ENCODE assay signal across 9 mouse cellular contexts in the genomic region with DNA sequence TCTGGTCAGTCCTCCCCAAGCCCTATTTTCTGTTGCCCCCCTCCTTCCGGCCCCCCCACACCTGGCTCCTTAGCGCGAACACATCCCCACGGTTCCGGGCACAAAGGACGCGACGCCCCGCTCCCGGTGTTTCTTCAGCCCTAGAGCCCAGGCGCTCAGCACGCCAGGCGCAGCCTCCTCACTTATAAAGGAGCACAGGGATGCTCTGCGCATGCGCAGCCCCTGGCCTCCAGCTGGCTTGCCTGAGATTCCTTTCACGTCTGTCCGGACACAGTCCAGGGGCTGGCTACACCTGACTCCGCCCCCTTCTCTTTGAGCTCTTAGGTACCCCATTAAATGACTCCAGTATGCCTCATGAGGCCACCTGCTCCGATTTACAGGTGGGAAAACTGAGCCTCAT. TPM values are rescaled to one million over a fixed set of nuclear protein-coding genes. Genes with fewer than 3 reads are reported as not detected.
A peak's percentile ranks its signal among the peaks of the same experiment; 100 is the strongest.
DNase-seq lines count a peak whose midpoint lies in the region; ATAC-seq and TF ChIP-seq lines count a peak whose summit lies in the region.
"Had no signal": no experiment of that assay in that cellular context is flagged by ENCODE, and none has a peak within 500 bp of the region (broad histone marks: within the 10 kb centered on the region; RNA-seq: fewer than 3 reads in every experiment).

TSS of gene Ncan (minus strand) at position 207 of the 400 bp plus-strand sequence.

- peak within 1 kb of the TSS; percentile 42 for H3K4me3 ChIP-seq in heart, embryonic 10.5 days
- H3K4me3 ChIP-seq in cerebellum, adult 2 months (replicated peaks; ENCODE audit: insufficient read depth, low read depth, low read length) = peak within 1 kb of the TSS; percentile 62
- H3K4me3 ChIP-seq in forebrain, embryonic 16.5 days (replicated peaks; ENCODE audit: low read length) = peak within 1 kb of the TSS; percentile 76
- no peak within 1 kb of the TSS for H3K4me3 ChIP-seq in intestine, embryonic 16.5 days (ENCODE audit: low read length)

- H3K36me3 ChIP-seq in heart, embryonic 10.5 days = no peaks in the 10 kb centered on the region
- H3K36me3 ChIP-seq in forebrain, embryonic 16.5 days (ENCODE audit: control insufficient read depth, insufficient read depth) = peaks cover 6% of the 10 kb centered on the region; the same call in 1 of the 2 replicates
- H3K36me3 ChIP-seq in intestine, embryonic 16.5 days (ENCODE audit: control insufficient read depth, insufficient read depth, low read length) = no peaks in the 10 kb centered on the region

- H3K27ac ChIP-seq in heart, embryonic 10.5 days = no peak within 1 kb of the TSS
- H3K27ac ChIP-seq in cerebellum, adult 2 months (ENCODE audit: insufficient read depth, low read length) = 0 out of 2 replicates have a peak within 1 kb of the TSS, but pooled peaks have one; percentile 14
- H3K27ac ChIP-seq in forebrain, embryonic 16.5 days (ENCODE audit: low read length) = peak within 1 kb of the TSS; percentile 93
- no peak within 1 kb of the TSS for H3K27ac ChIP-seq in intestine, embryonic 16.5 days (ENCODE audit: low read length)

- H3K4me1 ChIP-seq in heart, embryonic 10.5 days = peaks cover 9% of the 10 kb centered on the region
- peaks cover 13% of the 10 kb centered on the region; the same call in 1 of the 2 replicates for H3K4me1 ChIP-seq in cerebellum, adult 2 months (ENCODE audit: control insufficient read depth, insufficient read depth, low read length)
- peaks cover 27% of the 10 kb centered on the region for H3K4me1 ChIP-seq in forebrain, embryonic 16.5 days (replicated peaks; ENCODE audit: control insufficient read depth, insufficient read depth, low read length)
- no peaks in the 10 kb centered on the region for H3K4me1 ChIP-seq in intestine, embryonic 16.5 days (ENCODE audit: control insufficient read depth, insufficient read depth, low read length)

- 2% methylated on average over 19 of the region's 19 CpGs for WGBS in heart, embryonic 10.5 days
- 3% methylated on average over 19 of the region's 19 CpGs for WGBS in cerebellum, adult 2 months
- WGBS in forebrain, embryonic 16.5 days = under 1% methylated on average over 19 of the region's 19 CpGs
- WGBS in intestine, embryonic 16.5 days = 2% methylated on average over 19 of the region's 19 CpGs

- H3K9me3 ChIP-seq in heart, embryonic 10.5 days = no peaks in the 10 kb centered on the region
- H3K9me3 ChIP-seq in forebrain, embryonic 16.5 days (ENCODE audit: control insufficient read depth, low read length) = no peaks in the 10 kb centered on the region
- H3K9me3 ChIP-seq in intestine, embryonic 16.5 days (ENCODE audit: control insufficient read depth, low read length) = no peaks in the 10 kb centered on the region

- peak within 1 kb of the TSS; percentile 80 for H3K4me2 ChIP-seq in forebrain, embryonic 16.5 days (ENCODE audit: low read length)
- peak within 1 kb of the TSS; percentile 14; the same call in 1 of the 2 replicates for H3K4me2 ChIP-seq in intestine, embryonic 16.5 days (ENCODE audit: low read depth, low read length)

- no peak for TF ChIP-seq CTCF in cerebellum, adult 2 months (IDR thresholded peaks at IDR 0.05; ENCODE audit: borderline replicate concordance, insufficient read depth, low read depth, low read length)

- H3K9ac ChIP-seq in forebrain, embryonic 16.5 days (replicated peaks; ENCODE audit: low read depth, low read length) = peak within 1 kb of the TSS; percentile 86
- H3K9ac ChIP-seq in intestine, embryonic 16.5 days (ENCODE audit: low read depth, low read length) = no peak within 1 kb of the TSS

- peaks cover 87% of the 10 kb centered on the region for H3K27me3 ChIP-seq in heart, embryonic 10.5 days (ENCODE audit: insufficient read depth, poor library complexity, severe bottlenecking)
- H3K27me3 ChIP-seq in cerebellum, adult 2 months (ENCODE audit: control insufficient read depth, insufficient read depth, low read length) = no peaks in the 10 kb centered on the region
- H3K27me3 ChIP-seq in forebrain, embryonic 16.5 days (replicated peaks; ENCODE audit: control insufficient read depth, insufficient read depth, low read length) = no peaks in the 10 kb centered on the region
- peaks cover 37% of the 10 kb centered on the region for H3K27me3 ChIP-seq in intestine, embryonic 16.5 days (replicated peaks; ENCODE audit: control insufficient read depth, insufficient read depth, low read length)

- intact Hi-C loops in left cerebral cortex, postnatal 14 days (cut with DNase I) = loop anchor here (2.0 kb wide), 1 partner anchor 32 kb away; no protein-coding TSS in a partner anchor

- DNase-seq in heart, embryonic 10.5 days (ENCODE audit: low spot score) = peak; percentile 84
- DNase-seq in heart, adult 9 months (ENCODE audit: low spot score in 2 of 2) = no peak
- DNase-seq in cerebellum, adult 2 months = peak; percentile 89 to 91
- DNase-seq in left cerebral cortex, postnatal 14 days (ENCODE audit: low spot score in 2 of 2) = peak; percentile 92 to 93
- peak; percentile 50 for DNase-seq in naive thymus-derived CD4-positive, alpha-beta T cell, adult 2 months (ENCODE audit: low read depth)
- peak; percentile 45 for DNase-seq in thymus, postnatal 14 days

- ATAC-seq in forebrain, embryonic 16.5 days = peak; percentile 55
- ATAC-seq in intestine, embryonic 16.5 days = peak; percentile 61; the same call in 1 of the 2 replicates

- peak; percentile 80 for TF ChIP-seq POLR2A in cerebellum, adult 2 months (IDR thresholded peaks at IDR 0.05; ENCODE audit: borderline replicate concordance, insufficient read depth, low read length)

RNA-seq across cellular contexts. Expression of gene Ncan, which starts in this region (rescaled TPM):
- 0.06 and 0.29 TPM in 2 replicates for polyA plus RNA-seq in heart, embryonic 10.5 days (2016; fragmentation: Nextera tagmentation; extraction: Ambion mirVana)
- 13.3 and 15.2 TPM in 2 replicates for polyA plus RNA-seq in cerebellum, adult 2 months (2012; rRNA removed)
- 145 and 166 TPM in 2 replicates for polyA plus RNA-seq in forebrain, embryonic 16.5 days (2015; fragmentation: Nextera tagmentation; extraction: Ambion mirVana)
- 0.89 and 0.98 TPM in 2 replicates for polyA plus RNA-seq in intestine, embryonic 16.5 days (2015; fragmentation: Nextera tagmentation; extraction: Ambion mirVana)
- total RNA-seq in left cerebral cortex, postnatal 14 days (2021) = 100 to 1,000 TPM; 342 to 344 TPM
- total RNA-seq: hematopoietic stem cell, adult 5-6 weeks had no signal

Comparison
In these comparisons a context has a peak if more than half of its experiments do, and no peak if none do; other contexts are left out.
1. Peak in DNase-seq and H3K4me3 ChIP-seq in heart, embryonic 10.5 days; RNA of the gene not detected or under 1 TPM.
2. Peak in ATAC-seq and H3K4me2 ChIP-seq in intestine, embryonic 16.5 days; RNA of the gene not detected or under 1 TPM.
3. DNase-seq: peak in cerebellum, adult 2 months (2 of 2), left cerebral cortex, postnatal 14 days (2 of 2), naive thymus-derived CD4-positive, alpha-beta T cell, adult 2 months (single experiment) and thymus, postnatal 14 days (single experiment); none in heart, adult 9 months (0 of 2).
4. H3K27ac ChIP-seq: peak in cerebellum, adult 2 months (single experiment) and forebrain, embryonic 16.5 days (single experiment); none in heart, embryonic 10.5 days (single experiment) and intestine, embryonic 16.5 days (single experiment).